Mouse (Mus musculus) ES-CJ7 (cell line): ENCODE data around the gene Gm5157.
"Not testable (repeated sequence)": the region's sequence is repeated elsewhere in the genome, so short reads cannot be mapped to it uniquely, and the experiment has no call there.

ENCODE experiments used
- DNase-seq: peaks from one replicate; pipeline ENCODE4 v3.0.0; 2011; ENCODE audit warnings: low read depth, low spot score

Gm5157 gene

GRCm38 (mm10) chr7:21190323-21190722 lies at the start of gene Gm5157:
Gene Gm5157 (minus strand): TSS chr7:21190423.
- DNase-seq = not testable (repeated sequence)

DNA sequence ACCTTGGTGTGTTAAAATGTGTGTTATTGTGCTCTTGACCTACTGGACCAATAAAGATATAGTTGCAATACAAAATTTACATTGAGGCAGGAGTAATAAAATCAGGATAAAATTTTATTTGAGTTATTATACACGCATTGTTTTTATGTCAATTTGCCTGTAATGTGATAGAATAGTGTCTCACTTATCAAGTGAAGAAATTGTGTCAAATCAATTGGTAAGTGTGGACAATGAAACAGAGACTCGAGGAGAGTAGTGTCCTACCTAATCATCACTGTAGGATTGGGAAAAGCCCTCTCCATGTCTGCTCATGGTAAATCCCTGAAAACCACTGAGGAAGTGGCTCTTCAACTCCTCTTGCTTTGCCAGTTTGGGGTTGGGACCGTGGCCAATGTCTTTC lies 28.3 kb downstream of the Gm5157 start, which contains the start of gene Vmn1r123:
TSS of gene Vmn1r123 (plus strand) at position 301 of the 400 bp plus-strand sequence.
- not testable (repeated sequence) for DNase-seq
